Mouse (Mus musculus): ENCODE results near the gene Pdzrn4. TPM values are rescaled to one million over a fixed set of nuclear protein-coding genes. Genes with fewer than 3 reads are reported as not detected.

The Pdzrn4 gene
- total and polyA plus RNA-seq, 2 experiments: not detected

DNA sequence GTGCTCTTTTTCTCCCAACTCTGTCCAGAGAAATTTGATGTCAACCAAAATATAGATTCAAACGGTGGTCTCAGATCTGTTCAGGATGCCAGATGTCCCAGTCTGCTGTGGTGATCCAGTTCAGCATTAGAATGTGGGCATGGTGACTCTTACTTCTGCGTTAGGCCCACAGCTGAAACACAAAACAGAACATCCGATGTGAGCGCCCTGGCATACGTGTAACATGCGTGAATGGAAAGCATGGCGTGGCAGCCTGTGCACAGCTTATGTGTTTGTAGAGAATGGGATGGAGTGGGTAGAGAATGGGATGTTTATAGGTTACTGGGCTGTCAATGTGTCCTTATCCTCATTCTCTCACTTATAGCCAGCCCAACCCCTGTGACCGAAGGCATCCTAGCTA is 52.4 kb downstream of the Pdzrn4 start:
- Histone ChIP-seq H3K79me2 (ENCODE audit: control insufficient read depth, insufficient read depth, low read length) (no peaks in the 10 kb centered on the region), H3K4me3 (ENCODE audit: insufficient read depth, low read depth, low read length) (no peak overlapping the region), H3K27me3 (ENCODE audit: control insufficient read depth, insufficient read depth, low read length) (no peaks in the 10 kb centered on the region), H3K4me1 (ENCODE audit: control insufficient read depth, insufficient read depth, low read length) (no peaks in the 10 kb centered on the region), H3K27ac (replicated peaks; ENCODE audit: insufficient read depth, low read depth, low read length) (no peak overlapping the region), H3K36me3 (ENCODE audit: control insufficient read depth, insufficient read depth, low read length) (no peaks in the 10 kb centered on the region), H3K9ac (ENCODE audit: low read depth, low read length) (no peak overlapping the region)
- WGBS: 93% methylated on average over 8 of the region's 8 CpGs
- no peak for TF ChIP-seq CTCF (IDR thresholded peaks at IDR 0.05; ENCODE audit: low read depth, low read length)
- TF ChIP-seq POLR2A (IDR thresholded peaks at IDR 0.05; ENCODE audit: extremely low read depth, insufficient read depth, low read length): no peak
- DNase-seq (ENCODE audit: extremely low read depth, low read depth, low spot score): no peak

GRCm38 (mm10) chr15:92452620-92453019 is 55.9 kb downstream of the Pdzrn4 start:
- TF ChIP-seq POLR2A (IDR thresholded peaks at IDR 0.05; ENCODE audit: extremely low read depth, insufficient read depth, low read length) (no peak), CTCF (IDR thresholded peaks at IDR 0.05; ENCODE audit: low read depth, low read length) (no peak)
- no peaks in the 10 kb centered on the region for H3K4me1 ChIP-seq (ENCODE audit: control insufficient read depth, insufficient read depth, low read length)
- no peak overlapping the region for H3K27ac ChIP-seq (replicated peaks; ENCODE audit: insufficient read depth, low read depth, low read length)
- no peak overlapping the region for H3K4me3 ChIP-seq (ENCODE audit: insufficient read depth, low read depth, low read length)
- no peaks in the 10 kb centered on the region for H3K27me3 ChIP-seq (ENCODE audit: control insufficient read depth, insufficient read depth, low read length)
- WGBS: 78% methylated on average over 7 of the region's 7 CpGs
- no peaks in the 10 kb centered on the region for H3K79me2 ChIP-seq (ENCODE audit: control insufficient read depth, insufficient read depth, low read length)
- no peak for DNase-seq (ENCODE audit: extremely low read depth, low read depth, low spot score)
- H3K36me3 ChIP-seq (ENCODE audit: control insufficient read depth, insufficient read depth, low read length): no peaks in the 10 kb centered on the region
- no peak overlapping the region for H3K9ac ChIP-seq (ENCODE audit: low read depth, low read length)

DNA sequence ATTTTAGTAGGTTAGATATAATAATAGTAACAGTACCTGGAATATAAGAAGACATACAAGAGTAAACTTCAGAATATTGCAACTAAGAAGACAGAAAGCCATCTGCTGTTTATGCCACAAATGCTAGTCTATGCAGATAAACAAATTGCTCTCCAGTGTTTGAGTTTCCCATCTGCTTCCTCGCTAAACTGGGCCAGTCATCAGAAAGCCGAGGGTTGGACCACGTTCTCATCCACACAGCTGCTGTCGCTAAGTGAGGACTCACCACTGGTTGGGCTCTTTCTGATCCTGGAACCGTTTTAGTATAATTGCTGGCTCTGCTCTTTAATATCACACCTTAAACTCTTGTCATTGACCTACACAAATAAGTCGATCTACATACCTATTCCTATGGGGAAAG is 85.5 kb downstream of the Pdzrn4 start:
- Histone ChIP-seq H3K9ac (ENCODE audit: low read depth, low read length) (no peak overlapping the region), H3K4me1 (ENCODE audit: control insufficient read depth, insufficient read depth, low read length) (no peaks in the 10 kb centered on the region), H3K27me3 (ENCODE audit: control insufficient read depth, insufficient read depth, low read length) (no peaks in the 10 kb centered on the region), H3K4me3 (ENCODE audit: insufficient read depth, low read depth, low read length) (no peak overlapping the region), H3K36me3 (ENCODE audit: control insufficient read depth, insufficient read depth, low read length) (no peaks in the 10 kb centered on the region), H3K27ac (replicated peaks; ENCODE audit: insufficient read depth, low read depth, low read length) (no peak overlapping the region), H3K79me2 (ENCODE audit: control insufficient read depth, insufficient read depth, low read length) (no peaks in the 10 kb centered on the region)
- 82% methylated on average over 6 of the region's 6 CpGs for WGBS
- DNase-seq (ENCODE audit: extremely low read depth, low read depth, low spot score): no peak
- TF ChIP-seq POLR2A (IDR thresholded peaks at IDR 0.05; ENCODE audit: extremely low read depth, insufficient read depth, low read length): no peak
- no peak for TF ChIP-seq CTCF (IDR thresholded peaks at IDR 0.05; ENCODE audit: low read depth, low read length)

GRCm38 (mm10) chr15:92491376-92491775 is 94.7 kb downstream of the Pdzrn4 start:
- WGBS: 71% methylated on average over 3 of the region's 3 CpGs
- H3K27me3 ChIP-seq (ENCODE audit: control insufficient read depth, insufficient read depth, low read length): no peaks in the 10 kb centered on the region

DNA sequence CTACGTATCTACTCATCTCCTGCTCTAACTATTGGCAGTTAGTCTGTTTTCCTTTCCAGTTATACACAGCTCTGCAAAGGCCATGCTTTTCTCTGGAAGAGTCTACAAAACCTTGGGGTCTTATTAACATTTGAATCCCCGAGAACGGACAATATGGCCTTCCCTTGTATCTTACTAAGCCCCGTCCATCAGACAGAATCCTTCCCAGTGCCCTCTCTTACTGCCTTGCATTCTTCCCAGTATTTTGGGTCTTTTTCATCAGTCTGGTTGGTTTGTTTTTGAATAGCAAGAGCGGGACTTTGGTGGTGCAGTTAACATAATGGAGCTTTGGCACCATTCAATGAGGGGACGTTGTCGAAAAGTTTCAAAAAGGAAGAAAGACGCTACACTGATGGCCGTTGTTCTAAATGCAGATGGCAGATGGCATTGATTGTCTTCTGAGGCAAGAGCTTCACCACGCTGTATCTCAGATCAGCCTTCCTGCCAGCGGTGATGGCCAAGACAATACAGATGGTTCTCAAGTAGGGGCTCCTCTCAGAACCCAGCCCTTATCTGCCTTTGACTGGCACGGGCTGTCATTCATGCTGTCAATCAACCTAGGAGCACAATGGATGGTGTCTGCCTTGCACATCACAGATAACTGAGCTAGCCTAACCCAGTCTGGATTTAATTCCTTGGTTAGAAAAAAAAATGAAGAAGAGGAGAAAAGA is 98.9 kb downstream of the Pdzrn4 start:
- Histone ChIP-seq H3K4me3 (ENCODE audit: insufficient read depth, low read depth, low read length) (no peak overlapping the region), H3K4me1 (ENCODE audit: control insufficient read depth, insufficient read depth, low read length) (no peaks in the 10 kb centered on the region), H3K79me2 (ENCODE audit: control insufficient read depth, insufficient read depth, low read length) (no peaks in the 10 kb centered on the region), H3K27me3 (ENCODE audit: control insufficient read depth, insufficient read depth, low read length) (no peaks in the 10 kb centered on the region), H3K27ac (replicated peaks; ENCODE audit: insufficient read depth, low read depth, low read length) (no peak overlapping the region), H3K9ac (ENCODE audit: low read depth, low read length) (no peak overlapping the region), H3K36me3 (ENCODE audit: control insufficient read depth, insufficient read depth, low read length) (no peaks in the 10 kb centered on the region)
- TF ChIP-seq POLR2A (IDR thresholded peaks at IDR 0.05; ENCODE audit: extremely low read depth, insufficient read depth, low read length) (no peak), CTCF (IDR thresholded peaks at IDR 0.05; ENCODE audit: low read depth, low read length) (no peak)
- no peak for DNase-seq (ENCODE audit: extremely low read depth, low read depth, low spot score)
- WGBS: 84% methylated on average over 12 of the region's 12 CpGs

More at GRCm38 (mm10) chr15:92491376-92491775, 94.7 kb downstream of the Pdzrn4 start:
- H3K36me3 ChIP-seq (ENCODE audit: control insufficient read depth, insufficient read depth, low read length): no peaks in the 10 kb centered on the region
- no peaks in the 10 kb centered on the region for H3K4me1 ChIP-seq (ENCODE audit: control insufficient read depth, insufficient read depth, low read length)
- TF ChIP-seq POLR2A (IDR thresholded peaks at IDR 0.05; ENCODE audit: extremely low read depth, insufficient read depth, low read length): no peak
- no peak for TF ChIP-seq CTCF (IDR thresholded peaks at IDR 0.05; ENCODE audit: low read depth, low read length)
- no peaks in the 10 kb centered on the region for H3K79me2 ChIP-seq (ENCODE audit: control insufficient read depth, insufficient read depth, low read length)
- H3K4me3 ChIP-seq (ENCODE audit: insufficient read depth, low read depth, low read length): no peak overlapping the region
- H3K27ac ChIP-seq (replicated peaks; ENCODE audit: insufficient read depth, low read depth, low read length): no peak overlapping the region
- no peak overlapping the region for H3K9ac ChIP-seq (ENCODE audit: low read depth, low read length)
- no peak for DNase-seq (ENCODE audit: extremely low read depth, low read depth, low spot score)

DNA sequence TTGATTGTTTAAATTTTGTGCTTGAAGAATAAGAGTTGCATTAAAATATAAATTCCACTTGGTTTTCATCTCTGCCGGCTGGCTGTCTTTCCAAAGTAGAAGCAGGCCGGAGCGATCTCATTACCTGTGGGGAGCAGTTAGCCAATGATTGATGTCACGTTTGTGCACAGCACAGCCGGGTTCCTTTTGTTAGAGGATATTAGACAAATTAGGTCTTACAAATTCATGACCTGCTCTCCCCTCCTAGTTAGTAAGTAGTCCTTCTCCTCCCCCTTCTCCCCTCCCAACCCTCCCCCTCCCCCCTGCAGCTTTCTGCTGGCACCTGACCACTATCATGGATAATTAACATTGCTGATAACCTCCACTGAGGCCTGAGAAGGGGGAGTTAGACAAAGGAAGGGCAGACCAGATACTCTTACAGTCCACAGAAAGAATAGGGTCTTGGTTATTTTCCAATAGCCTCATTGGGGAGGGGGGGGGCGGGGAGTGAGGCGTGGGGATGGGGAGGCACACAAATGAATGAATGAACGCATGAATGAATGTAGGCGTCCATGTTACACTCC is 103.7 kb downstream of the Pdzrn4 start:
- no peak for DNase-seq (ENCODE audit: extremely low read depth, low read depth, low spot score)
- WGBS: 80% methylated on average over 9 of the region's 9 CpGs
- Histone ChIP-seq H3K27ac (replicated peaks; ENCODE audit: insufficient read depth, low read depth, low read length) (no peak overlapping the region), H3K36me3 (ENCODE audit: control insufficient read depth, insufficient read depth, low read length) (no peaks in the 10 kb centered on the region), H3K79me2 (ENCODE audit: control insufficient read depth, insufficient read depth, low read length) (no peaks in the 10 kb centered on the region), H3K4me1 (ENCODE audit: control insufficient read depth, insufficient read depth, low read length) (no peaks in the 10 kb centered on the region), H3K27me3 (ENCODE audit: control insufficient read depth, insufficient read depth, low read length) (no peaks in the 10 kb centered on the region), H3K9ac (ENCODE audit: low read depth, low read length) (no peak overlapping the region), H3K4me3 (ENCODE audit: insufficient read depth, low read depth, low read length) (no peak overlapping the region)
- no peak for TF ChIP-seq CTCF (IDR thresholded peaks at IDR 0.05; ENCODE audit: low read depth, low read length)
- TF ChIP-seq POLR2A (IDR thresholded peaks at IDR 0.05; ENCODE audit: extremely low read depth, insufficient read depth, low read length): no peak

Data from liver, adult 2 months (tissue).